Mouse (Mus musculus) embryo, embryonic 9.5 days (tissue): ENCODE measurements around the gene Erich3.

Experiments used
- DNase-seq: peaks from one replicate; pipeline ENCODE4 v3.0.0-alpha.2; 2017; ENCODE audit errors: extremely low spot score

Erich3 gene

GRCm38 (mm10) chr3:154673326-154673725 lies 9.7 kb downstream of the Erich3 start:
- DNase-seq, result no peak

DNA sequence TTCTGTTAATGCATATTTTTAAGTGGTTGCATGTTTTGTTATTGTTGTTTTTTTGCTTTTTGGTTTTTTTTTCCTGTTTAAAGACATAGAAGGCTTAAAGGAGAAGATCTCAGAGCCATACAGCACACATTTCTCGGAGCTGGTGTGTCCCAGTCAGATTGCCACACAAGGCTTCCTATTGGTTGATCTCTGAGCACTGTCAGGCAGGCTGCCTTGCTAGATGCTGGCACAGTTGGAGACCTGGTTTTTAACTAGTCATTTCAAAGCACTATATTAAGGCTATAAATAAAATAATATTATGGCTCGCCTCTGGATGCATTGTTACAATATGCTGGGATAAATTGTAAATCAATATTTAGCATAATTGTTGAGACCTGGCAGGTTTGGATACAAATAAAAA lies 18.9 kb downstream of the Erich3 start:
- DNase-seq, result no peak

GRCm38 (mm10) chr3:154683667-154684066 lies 20.0 kb downstream of the Erich3 start:
- no peak for DNase-seq

GRCm38 (mm10) chr3:154690260-154690659 lies 26.6 kb downstream of the Erich3 start:
- no peak for DNase-seq

DNA sequence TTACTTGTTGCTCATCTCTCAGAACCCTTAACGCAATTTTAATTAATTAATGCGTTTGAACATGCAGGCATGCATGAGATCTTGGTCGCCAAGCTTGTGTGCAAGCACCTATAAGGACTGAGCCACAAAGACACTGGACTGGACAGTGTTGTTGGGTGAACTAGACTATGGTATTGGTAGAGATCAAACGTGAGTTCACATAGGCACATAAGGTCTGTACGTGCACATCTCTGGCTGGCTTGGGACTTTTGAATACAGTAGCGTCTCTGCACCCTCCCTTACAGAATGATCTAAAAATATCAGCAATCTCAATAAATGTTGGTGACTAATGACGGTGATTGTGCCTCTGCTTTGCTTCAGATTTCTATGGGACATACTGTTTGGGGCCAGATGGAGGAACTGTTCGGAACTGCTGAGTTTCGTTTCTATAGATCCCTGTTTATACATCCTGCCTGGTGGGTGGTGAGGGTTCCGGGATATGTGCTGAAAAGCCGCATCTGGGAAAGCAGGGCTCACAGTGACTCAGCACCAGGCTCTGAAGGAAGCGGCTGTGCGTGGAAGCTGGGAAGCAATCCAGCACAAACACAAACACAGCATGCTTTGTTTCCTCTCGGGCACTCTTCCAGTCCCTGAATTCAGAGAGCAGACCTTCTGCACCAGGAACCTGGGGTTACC lies 28.4 kb downstream of the Erich3 start:
- DNase-seq, result peak; percentile 33

GRCm38 (mm10) chr3:154692572-154692922 lies 28.9 kb downstream of the Erich3 start:
- peak; percentile 29 for DNase-seq

DNA sequence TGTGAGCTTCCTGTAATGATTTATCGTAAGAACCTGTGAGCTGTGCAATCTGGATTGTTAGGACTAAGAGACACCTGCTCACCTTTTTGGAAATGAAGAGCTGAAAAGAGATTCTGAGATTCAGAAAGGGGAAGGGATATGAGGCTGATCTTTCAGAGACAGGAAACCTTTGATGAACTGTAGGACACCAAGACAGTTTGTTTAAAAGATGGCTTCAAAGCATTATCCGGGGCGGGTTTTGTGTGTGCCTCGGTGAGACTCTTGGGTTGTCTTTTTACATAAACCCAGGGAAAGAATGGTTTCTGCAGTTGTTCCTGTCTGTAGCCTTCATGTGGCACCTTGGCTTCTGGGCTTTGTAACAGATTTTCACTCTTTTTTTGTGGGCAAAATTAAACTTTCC lies 30.2 kb downstream of the Erich3 start:
- no peak for DNase-seq

DNA sequence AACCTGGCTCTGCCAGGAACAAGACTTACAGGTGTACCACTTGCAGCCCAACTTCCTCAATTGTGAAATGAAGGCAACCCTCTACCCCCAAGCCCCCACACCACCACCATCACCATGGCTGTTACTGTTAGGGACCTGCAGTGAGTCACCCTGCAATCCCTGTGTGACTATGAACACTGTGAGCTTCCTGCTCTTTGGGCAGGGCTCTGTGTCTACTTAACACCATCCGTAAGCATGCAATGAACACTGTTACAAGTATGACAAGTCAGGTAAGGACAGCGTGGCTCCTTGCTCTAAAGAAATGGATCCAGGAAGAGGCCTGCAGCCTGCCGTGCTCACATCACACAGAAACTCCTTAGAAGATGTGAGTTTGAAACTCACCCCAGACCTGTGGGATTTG lies 33.0 kb downstream of the Erich3 start:
- no peak for DNase-seq

- no peak for DNase-seq
Measured at GRCm38 (mm10) chr3:154698907-154699306, 35.2 kb downstream of the Erich3 start.

DNA sequence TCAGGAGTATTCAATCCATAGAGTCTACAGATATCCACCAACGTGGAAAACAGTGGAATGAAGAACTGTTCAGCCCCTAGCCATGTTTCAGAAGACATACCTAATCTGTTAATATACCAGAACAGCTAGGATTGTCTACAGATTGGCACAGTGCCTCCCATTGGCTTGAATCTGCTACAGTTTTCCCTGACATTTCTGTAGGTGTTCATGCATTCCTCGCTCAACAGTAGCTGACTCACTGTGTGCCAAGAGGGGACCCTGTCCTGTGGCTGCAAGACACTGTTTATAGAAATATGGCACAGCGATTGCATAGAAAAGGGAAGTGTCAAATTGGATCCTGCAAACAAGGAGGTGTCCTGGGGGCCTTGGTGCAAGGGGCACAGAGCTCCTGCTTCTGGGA lies 36.6 kb downstream of the Erich3 start:
- no peak for DNase-seq

- DNase-seq, result no peak
Measured at GRCm38 (mm10) chr3:154700735-154701134, 37.1 kb downstream of the Erich3 start.

- DNase-seq, result no peak
Measured at GRCm38 (mm10) chr3:154704755-154705154, 41.1 kb downstream of the Erich3 start.

DNA sequence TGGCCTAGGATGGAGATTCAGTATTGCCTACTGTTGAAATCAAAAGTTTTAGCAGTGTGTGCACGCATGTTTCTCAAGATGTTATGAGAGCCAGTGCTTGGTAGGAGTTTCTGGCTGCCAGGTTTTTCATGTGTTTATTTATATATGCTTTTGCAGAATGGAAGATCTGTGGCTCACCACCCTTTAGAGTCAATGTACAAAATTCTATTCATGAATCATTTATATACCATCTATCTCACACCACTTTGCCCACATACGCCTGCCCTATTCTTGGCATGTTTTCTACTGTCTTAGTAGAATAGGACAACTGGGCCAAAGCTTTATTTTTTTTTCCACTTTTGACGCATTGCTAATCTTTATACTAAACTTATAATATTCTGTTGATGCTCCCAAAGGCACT lies 44.5 kb downstream of the Erich3 start:
- no peak for DNase-seq

DNA sequence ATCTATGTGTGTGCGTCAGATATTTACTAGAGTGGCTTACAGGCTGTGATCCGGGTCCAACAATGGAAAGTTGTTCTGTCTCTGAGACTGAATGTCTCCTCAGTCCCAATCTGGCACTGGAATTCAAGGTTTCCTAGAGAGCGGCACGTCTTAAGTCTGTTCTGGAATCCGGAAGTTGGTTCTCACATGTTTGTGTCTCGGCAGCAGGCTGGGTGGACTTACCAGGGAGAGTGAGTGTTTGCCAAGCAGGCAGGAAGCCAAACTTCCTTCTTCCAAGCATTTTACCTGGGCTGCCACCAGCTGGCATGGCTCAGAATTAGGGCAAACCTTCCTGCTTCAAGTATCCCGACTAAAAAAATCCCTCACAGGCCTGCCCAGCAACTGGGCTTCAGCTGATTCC lies 59.5 kb downstream of the Erich3 start:
- DNase-seq, result no peak

GRCm38 (mm10) chr3:154731431-154731830 lies 67.8 kb downstream of the Erich3 start:
- DNase-seq, result no peak

DNA sequence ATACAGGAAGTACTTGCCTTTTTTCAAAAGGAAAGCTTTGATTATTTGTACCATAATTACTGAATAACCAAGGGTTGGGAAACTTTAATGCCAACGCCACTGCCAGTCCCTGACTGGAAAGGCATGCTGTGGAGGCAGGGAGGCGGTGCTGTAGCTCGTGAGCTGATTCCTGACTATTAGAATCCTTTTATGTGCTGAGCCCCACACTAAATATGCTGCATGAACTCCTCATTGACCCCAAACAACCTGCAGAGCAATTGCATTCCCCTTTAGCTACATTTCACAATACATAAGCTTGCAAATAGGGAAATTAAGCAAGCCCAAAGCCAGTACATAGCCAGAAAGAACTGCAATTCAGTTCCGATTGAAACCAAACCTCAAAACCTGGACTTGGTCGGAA lies 77.8 kb downstream of the Erich3 start:
- no peak for DNase-seq

DNA sequence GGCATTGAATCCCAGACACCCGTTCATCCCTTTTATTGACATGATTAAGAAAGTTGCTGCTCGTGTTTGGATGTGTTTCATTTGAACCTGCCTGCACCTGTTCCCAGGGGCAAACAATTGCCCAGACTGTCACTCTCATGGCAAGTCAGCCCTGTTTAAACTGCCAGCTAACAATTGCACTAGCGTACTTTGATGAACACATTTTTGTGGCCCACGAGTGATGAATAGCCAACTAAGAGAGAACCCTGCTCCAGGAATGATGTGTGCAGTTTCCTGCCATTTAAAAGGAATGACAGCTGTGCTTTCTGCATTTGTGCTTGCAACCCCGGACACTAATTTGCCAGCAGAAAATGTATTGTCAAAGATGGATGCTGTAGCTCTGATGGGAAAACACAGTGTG lies 79.3 kb downstream of the Erich3 start:
- no peak for DNase-seq

DNA sequence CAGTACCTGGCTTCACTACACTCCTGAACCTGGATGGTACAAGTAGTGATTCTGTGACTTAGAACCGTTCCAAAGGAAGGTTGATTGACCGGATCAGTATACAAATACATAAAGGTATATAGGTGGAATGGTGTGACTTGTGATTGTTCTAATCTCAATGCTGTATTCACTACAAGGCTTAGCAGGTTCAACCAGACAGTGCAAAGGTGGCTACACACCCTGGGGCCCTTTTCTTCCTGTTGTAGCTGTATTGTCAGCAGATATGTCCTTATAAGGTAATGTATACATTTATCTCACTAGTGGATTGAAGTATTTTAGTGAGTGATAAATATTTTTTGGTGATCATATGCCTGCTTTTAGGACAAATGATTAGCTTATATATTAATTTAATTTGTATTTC lies 80.7 kb downstream of the Erich3 start:
- DNase-seq, result no peak

GRCm38 (mm10) chr3:154754505-154754904 lies 90.8 kb downstream of the Erich3 start:
- no peak for DNase-seq

DNA sequence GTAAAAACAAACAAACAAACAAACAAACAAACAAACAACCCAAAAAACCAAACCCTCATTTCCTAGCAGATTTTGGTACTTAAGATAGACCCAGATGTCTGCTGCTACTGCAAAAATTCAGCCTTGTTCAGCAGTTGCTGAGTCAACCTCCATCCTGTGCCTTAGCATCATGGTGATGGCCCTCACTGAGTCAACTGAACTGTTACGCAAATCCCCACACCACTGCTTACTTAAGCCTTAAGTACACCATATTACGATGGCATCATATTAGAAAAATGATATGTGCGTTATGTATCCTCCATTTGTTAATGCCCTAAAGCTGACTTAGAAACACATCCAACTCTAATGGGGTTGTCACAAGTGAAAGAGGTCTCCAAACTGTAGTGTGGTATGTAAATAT lies 91.6 kb downstream of the Erich3 start:
- no peak for DNase-seq

GRCm38 (mm10) chr3:154758089-154758488 lies 94.4 kb downstream of the Erich3 start:
- DNase-seq, result no peak

GRCm38 (mm10) chr3:154761108-154761507 lies 97.4 kb downstream of the Erich3 start:
- no peak for DNase-seq

- no peak for DNase-seq
Measured at GRCm38 (mm10) chr3:154763374-154763773, 99.7 kb downstream of the Erich3 start.

DNA sequence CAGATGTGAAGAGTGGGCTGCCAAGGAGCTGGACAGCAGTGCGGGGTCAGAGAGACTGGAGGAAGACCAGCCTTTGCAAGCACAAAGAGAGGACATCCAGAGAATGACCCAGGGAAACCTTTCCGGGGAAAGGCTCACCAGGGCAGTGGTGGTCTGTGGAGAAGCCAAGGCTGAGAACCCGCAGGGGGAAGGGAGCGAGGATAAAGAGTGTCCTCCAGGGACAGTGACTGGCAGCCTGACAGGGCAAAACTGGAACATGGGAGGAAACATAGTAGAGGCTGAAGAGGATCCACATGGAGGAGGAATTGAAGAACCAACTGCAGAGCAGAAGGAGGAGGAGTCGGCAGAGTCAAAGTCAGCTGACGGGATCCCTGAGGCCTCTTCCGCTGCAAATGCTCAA lies 100.5 kb downstream of the Erich3 start:
- DNase-seq, result no peak
